Mouse (Mus musculus): Measurements from ENCODE around the gene Lars2. TPM values are rescaled to one million over a fixed set of nuclear protein-coding genes. Genes with fewer than 3 reads are reported as not detected.
A peak's percentile ranks its signal among the peaks of the same experiment; 100 is the strongest.
"Not testable (repeated sequence)": the region's sequence is repeated elsewhere in the genome, so short reads cannot be mapped to it uniquely, and the experiment has no call there.

Gene Lars2
- total and polyA plus RNA-seq, 2 experiments from 2014 or later, result 33.1 to 986 TPM

DNA sequence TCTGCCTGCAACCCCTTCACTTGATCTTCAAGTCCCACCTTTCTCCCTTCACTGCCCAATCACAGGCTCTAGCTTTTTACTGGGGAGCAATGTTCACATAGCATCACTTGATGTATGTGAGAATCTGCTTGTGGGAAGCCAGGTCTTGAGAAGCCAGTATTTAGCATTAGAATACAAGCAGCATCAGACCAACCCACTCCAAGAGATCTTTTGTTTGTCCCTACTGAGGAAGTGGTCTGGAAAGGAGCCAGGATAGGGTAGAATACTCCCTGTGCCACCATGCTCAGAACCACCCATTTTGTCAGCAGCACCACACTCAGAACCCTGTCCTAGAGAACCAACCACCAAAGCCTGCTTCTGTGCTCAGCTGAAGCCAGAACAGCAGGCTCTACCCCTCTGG, 64.2 kb downstream of the Lars2 start:
- no peak overlapping the region for H3K4me3 ChIP-seq (ENCODE audit: low read depth, low read length)

GRCm38 (mm10) chr9:123438223-123438622, 71.5 kb downstream of the Lars2 start:
- no peak for DNase-seq (ENCODE audit: low spot score)
- WGBS, result 77% methylated on average over 2 of the region's 2 CpGs
- no peak overlapping the region for H3K9ac ChIP-seq (replicated peaks; ENCODE audit: low read depth, low read length)
- H3K27ac ChIP-seq (ENCODE audit: low read depth), result no peak overlapping the region
- no peak overlapping the region for H3K4me3 ChIP-seq (ENCODE audit: low read depth, low read length)
- no peaks in the 10 kb centered on the region for H3K27me3 ChIP-seq (ENCODE audit: control insufficient read depth, insufficient read depth, low read length)
- no peaks in the 10 kb centered on the region for H3K9me3 ChIP-seq (replicated peaks; ENCODE audit: control insufficient read depth, low read length)
- H3K4me2 ChIP-seq (ENCODE audit: low read depth, low read length), result no peak overlapping the region
- H3K4me1 ChIP-seq (ENCODE audit: control insufficient read depth, insufficient read depth), result no peaks in the 10 kb centered on the region
- TF ChIP-seq EP300 (IDR thresholded peaks at IDR 0.05; ENCODE audit: low read depth), result no peak
- no peak for TF ChIP-seq CTCF (IDR thresholded peaks at IDR 0.05; ENCODE audit: low read depth)
- ATAC-seq (ENCODE audit: insufficient read depth, low read depth), result no peak
- H3K36me3 ChIP-seq (replicated peaks; ENCODE audit: control insufficient read depth, insufficient read depth, low read length), result peaks cover 50% of the 10 kb centered on the region

More for the DNA sequence above, 64.2 kb downstream of the Lars2 start:
- no peak for ATAC-seq (ENCODE audit: insufficient read depth, low read depth)
- Histone ChIP-seq H3K9me3 (replicated peaks; ENCODE audit: control insufficient read depth, low read length) (no peaks in the 10 kb centered on the region), H3K27me3 (ENCODE audit: control insufficient read depth, insufficient read depth, low read length) (no peaks in the 10 kb centered on the region), H3K4me2 (ENCODE audit: low read depth, low read length) (no peak overlapping the region), H3K4me1 (ENCODE audit: control insufficient read depth, insufficient read depth) (no peaks in the 10 kb centered on the region), H3K9ac (replicated peaks; ENCODE audit: low read depth, low read length) (no peak overlapping the region), H3K27ac (ENCODE audit: low read depth) (no peak overlapping the region), H3K36me3 (replicated peaks; ENCODE audit: control insufficient read depth, insufficient read depth, low read length) (peaks cover 48% of the 10 kb centered on the region)
- TF ChIP-seq EP300 (IDR thresholded peaks at IDR 0.05; ENCODE audit: low read depth) (no peak), CTCF (IDR thresholded peaks at IDR 0.05; ENCODE audit: low read depth) (no peak)
- no peak for DNase-seq (ENCODE audit: low spot score)

DNA sequence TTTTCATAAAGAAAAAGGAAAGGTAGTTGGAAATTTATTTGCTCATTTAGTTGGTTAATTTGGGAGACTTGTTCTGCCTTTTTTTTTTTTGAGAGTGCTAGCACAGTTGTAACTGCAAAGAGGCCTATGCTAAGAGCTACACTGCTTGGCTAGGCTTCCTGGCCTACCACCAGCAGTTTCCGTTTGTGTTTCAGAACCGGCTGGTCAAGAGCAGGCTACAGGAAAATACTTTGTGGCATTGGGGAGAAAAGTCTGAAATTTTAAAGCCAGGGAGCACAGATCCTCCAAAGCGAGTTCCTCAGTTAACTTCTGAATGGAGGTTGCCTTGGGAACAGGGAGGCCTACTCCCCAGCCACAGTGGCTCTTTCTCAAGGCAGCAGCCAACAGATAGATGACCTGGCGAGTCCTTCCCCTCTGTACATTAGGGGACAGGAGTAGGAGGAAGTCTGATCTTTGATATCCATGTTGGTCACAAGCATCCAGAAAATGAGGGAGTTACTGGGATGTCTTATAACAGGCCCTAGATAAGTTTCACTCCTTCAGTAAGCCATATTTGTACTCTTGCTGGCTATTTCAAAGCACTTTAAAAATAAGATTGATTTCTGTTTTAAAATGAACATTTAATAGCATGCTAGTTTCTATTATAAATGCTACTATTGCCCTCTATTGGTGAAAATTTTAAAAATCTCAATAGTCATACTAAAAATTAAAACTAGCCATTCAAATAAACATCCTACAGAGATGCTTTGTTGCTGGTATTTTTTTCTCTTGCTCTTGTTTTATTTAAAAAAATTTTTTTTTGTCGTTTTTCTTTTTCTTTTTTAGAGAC, 73.7 kb downstream of the Lars2 start:
- WGBS, result 47% methylated on average over 5 of the region's 5 CpGs
- DNase-seq (ENCODE audit: low spot score) (no peak), ATAC-seq (ENCODE audit: insufficient read depth, low read depth) (no peak)
- Histone ChIP-seq H3K36me3 (replicated peaks; ENCODE audit: control insufficient read depth, insufficient read depth, low read length) (peaks cover 44% of the 10 kb centered on the region), H3K4me1 (ENCODE audit: control insufficient read depth, insufficient read depth) (no peaks in the 10 kb centered on the region), H3K9ac (replicated peaks; ENCODE audit: low read depth, low read length) (no peak overlapping the region), H3K27me3 (ENCODE audit: control insufficient read depth, insufficient read depth, low read length) (no peaks in the 10 kb centered on the region), H3K4me3 (ENCODE audit: low read depth, low read length) (no peak overlapping the region), H3K4me2 (ENCODE audit: low read depth, low read length) (no peak overlapping the region), H3K27ac (ENCODE audit: low read depth) (no peak overlapping the region), H3K9me3 (replicated peaks; ENCODE audit: control insufficient read depth, low read length) (no peaks in the 10 kb centered on the region)
- TF ChIP-seq CTCF (IDR thresholded peaks at IDR 0.05; ENCODE audit: low read depth) (peak; percentile 12; the same call in 1 of the 2 replicates), EP300 (IDR thresholded peaks at IDR 0.05; ENCODE audit: low read depth) (no peak)

GRCm38 (mm10) chr9:123447101-123447500, 80.4 kb downstream of the Lars2 start:
- DNase-seq (ENCODE audit: low spot score), result not testable (repeated sequence)

GRCm38 (mm10) chr9:123448594-123448993, 81.9 kb downstream of the Lars2 start:
- Histone ChIP-seq H3K4me1 (ENCODE audit: control insufficient read depth, insufficient read depth) (no peaks in the 10 kb centered on the region), H3K27me3 (ENCODE audit: control insufficient read depth, insufficient read depth, low read length) (no peaks in the 10 kb centered on the region), H3K4me3 (ENCODE audit: low read depth, low read length) (no peak overlapping the region), H3K36me3 (replicated peaks; ENCODE audit: control insufficient read depth, insufficient read depth, low read length) (0 out of 2 replicates have a peak, but pooled peaks cover 13% of the 10 kb centered on the region), H3K4me2 (ENCODE audit: low read depth, low read length) (no peak overlapping the region), H3K9me3 (replicated peaks; ENCODE audit: control insufficient read depth, low read length) (no peaks in the 10 kb centered on the region), H3K27ac (ENCODE audit: low read depth) (no peak overlapping the region), H3K9ac (replicated peaks; ENCODE audit: low read depth, low read length) (no peak overlapping the region)
- DNase-seq (ENCODE audit: low spot score), result no peak
- TF ChIP-seq EP300 (IDR thresholded peaks at IDR 0.05; ENCODE audit: low read depth) (no peak), CTCF (IDR thresholded peaks at IDR 0.05; ENCODE audit: low read depth) (no peak)
- ATAC-seq (ENCODE audit: insufficient read depth, low read depth), result no peak

More at GRCm38 (mm10) chr9:123447101-123447500, 80.4 kb downstream of the Lars2 start:
- not testable (repeated sequence) for H3K4me1 ChIP-seq (ENCODE audit: control insufficient read depth, insufficient read depth); ATAC-seq (ENCODE audit: insufficient read depth, low read depth); H3K9me3 ChIP-seq (replicated peaks; ENCODE audit: control insufficient read depth, low read length); H3K4me3 ChIP-seq (ENCODE audit: low read depth, low read length); H3K27me3 ChIP-seq (ENCODE audit: control insufficient read depth, insufficient read depth, low read length); H3K36me3 ChIP-seq (replicated peaks; ENCODE audit: control insufficient read depth, insufficient read depth, low read length); H3K9ac ChIP-seq (replicated peaks; ENCODE audit: low read depth, low read length); H3K4me2 ChIP-seq (ENCODE audit: low read depth, low read length); H3K27ac ChIP-seq (ENCODE audit: low read depth)
- WGBS, result 95% methylated on average over 2 of the region's 3 CpGs

DNA sequence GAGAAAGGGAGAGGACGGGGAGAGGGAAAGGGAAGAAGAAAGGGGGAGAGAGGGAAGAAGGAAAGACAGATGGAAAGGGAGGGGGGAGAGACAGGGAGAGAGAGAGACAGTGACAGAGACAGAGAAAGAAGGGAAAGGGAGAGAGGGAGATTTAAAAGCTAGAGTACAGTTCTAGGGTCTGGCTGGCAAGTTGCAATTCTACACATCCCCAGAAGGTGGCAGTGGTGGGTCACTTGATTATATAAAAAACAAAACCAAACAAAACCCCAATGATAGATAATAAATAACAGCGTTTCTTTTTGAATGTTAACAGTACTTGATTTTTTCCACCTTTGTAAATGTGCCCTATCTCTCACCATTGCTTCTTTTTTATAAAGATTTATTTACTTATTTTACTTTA, 83.4 kb downstream of the Lars2 start:
- no peaks in the 10 kb centered on the region for H3K27me3 ChIP-seq (ENCODE audit: control insufficient read depth, insufficient read depth, low read length)

More for the DNA sequence above, 83.4 kb downstream of the Lars2 start:
- DNase-seq (ENCODE audit: low spot score) (peak; percentile 53), ATAC-seq (ENCODE audit: insufficient read depth, low read depth) (no peak; the same call in 1 of the 2 replicates)
- Histone ChIP-seq H3K4me1 (ENCODE audit: control insufficient read depth, insufficient read depth) (no peaks in the 10 kb centered on the region), H3K9me3 (replicated peaks; ENCODE audit: control insufficient read depth, low read length) (no peaks in the 10 kb centered on the region), H3K27ac (ENCODE audit: low read depth) (no peak overlapping the region), H3K9ac (replicated peaks; ENCODE audit: low read depth, low read length) (no peak overlapping the region), H3K36me3 (replicated peaks; ENCODE audit: control insufficient read depth, insufficient read depth, low read length) (peaks cover 16% of the 10 kb centered on the region; the same call in 1 of the 2 replicates), H3K4me3 (ENCODE audit: low read depth, low read length) (no peak overlapping the region), H3K4me2 (ENCODE audit: low read depth, low read length) (no peak overlapping the region)
- 35% methylated on average over 2 of the region's 2 CpGs for WGBS
- TF ChIP-seq EP300 (IDR thresholded peaks at IDR 0.05; ENCODE audit: low read depth) (no peak), CTCF (IDR thresholded peaks at IDR 0.05; ENCODE audit: low read depth) (peak; percentile 72)

Data from heart, postnatal 0 days (tissue).